Mouse (Mus musculus): ENCODE data around the gene E130308A19Rik. TPM values are rescaled to one million over a fixed set of nuclear protein-coding genes. Genes with fewer than 3 reads are reported as not detected.
"Not testable (repeated sequence)": the region's sequence is repeated elsewhere in the genome, so short reads cannot be mapped to it uniquely, and the experiment has no call there.

E130308A19Rik gene
- total RNA-seq, 2 experiments from 2014 or later = 7.1 TPM

DNA sequence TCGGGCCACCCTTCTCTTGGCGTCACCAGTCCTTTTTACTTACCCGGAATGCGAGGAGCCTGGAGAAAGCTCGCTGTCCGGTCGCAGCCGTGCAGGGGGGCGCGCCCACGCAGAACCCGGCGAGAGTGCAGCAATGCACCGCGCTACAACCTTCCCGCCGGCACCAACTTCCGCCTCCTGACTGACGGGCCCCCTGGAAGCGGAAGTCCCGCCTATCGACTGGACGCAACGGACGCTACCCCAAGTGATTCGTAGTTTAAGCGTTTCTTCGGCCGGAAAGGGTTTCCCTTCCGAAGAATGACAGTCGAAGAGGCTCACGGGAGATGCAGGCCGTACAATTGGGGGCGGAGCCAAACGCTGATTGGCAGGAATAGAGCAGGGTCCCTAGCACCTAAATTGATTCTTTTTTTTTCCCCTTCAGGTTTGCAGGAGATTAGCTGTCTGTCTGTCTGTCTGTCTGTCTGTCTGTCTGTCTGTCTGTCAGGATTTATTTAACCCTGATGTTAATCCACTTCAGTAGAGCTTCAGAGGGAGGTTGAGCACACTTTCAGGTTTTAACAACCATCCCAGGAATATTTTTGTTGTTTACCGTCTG, 157.8 kb downstream of the E130308A19Rik start:
- peak; percentile 97 to 98 for DNase-seq

GRCm38 (mm10) chr4:59785412-59785811, 159.4 kb downstream of the E130308A19Rik start:
- DNase-seq = no peak

GRCm38 (mm10) chr4:59786661-59787060, 160.7 kb downstream of the E130308A19Rik start:
- DNase-seq = peak; percentile 56 to 91

- DNase-seq = no peak
These were observed 161.1 kb downstream of the E130308A19Rik start for GRCm38 (mm10) chr4:59787126-59787525.

DNA sequence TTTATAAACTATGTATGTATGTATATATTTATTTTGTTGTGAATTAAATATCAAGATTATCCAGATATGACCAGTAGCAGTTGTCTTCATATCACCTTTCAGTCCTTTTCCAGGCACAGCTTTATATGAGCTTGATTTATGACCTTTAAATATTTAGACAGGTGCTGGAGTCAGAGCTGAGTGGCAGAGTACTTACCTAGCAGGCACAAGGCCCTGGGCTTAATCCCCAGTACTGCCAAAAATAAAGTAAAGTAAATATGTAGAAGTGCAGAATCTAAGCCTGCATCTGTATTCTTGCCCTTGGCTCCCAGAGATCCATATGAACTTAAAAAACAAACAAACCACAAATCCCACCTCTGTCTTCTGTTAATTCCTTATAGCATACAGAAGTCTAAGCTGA, 163.0 kb downstream of the E130308A19Rik start:
- DNase-seq = no peak

DNA sequence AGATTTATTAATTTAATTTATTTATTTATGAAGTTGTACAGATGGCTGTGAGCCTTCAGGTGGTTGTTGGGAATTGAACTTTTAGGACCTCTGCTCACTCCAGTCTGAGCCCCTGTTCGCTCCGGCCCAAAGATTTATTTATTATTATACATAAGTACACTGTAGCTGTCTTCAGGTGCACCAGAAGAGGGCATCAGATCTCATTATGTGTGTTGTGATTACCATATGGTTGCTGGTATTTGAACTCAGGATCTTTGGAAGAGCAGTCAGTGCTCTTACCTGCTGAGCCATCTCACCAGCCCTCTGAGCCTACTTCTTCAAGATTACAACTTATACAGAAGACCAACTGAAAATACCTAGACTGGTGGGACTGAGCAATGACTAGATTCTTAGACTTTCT, 167.6 kb downstream of the E130308A19Rik start:
- not testable (repeated sequence) for DNase-seq

- no peak for DNase-seq
These were observed 168.1 kb downstream of the E130308A19Rik start for GRCm38 (mm10) chr4:59794116-59794515.

DNA sequence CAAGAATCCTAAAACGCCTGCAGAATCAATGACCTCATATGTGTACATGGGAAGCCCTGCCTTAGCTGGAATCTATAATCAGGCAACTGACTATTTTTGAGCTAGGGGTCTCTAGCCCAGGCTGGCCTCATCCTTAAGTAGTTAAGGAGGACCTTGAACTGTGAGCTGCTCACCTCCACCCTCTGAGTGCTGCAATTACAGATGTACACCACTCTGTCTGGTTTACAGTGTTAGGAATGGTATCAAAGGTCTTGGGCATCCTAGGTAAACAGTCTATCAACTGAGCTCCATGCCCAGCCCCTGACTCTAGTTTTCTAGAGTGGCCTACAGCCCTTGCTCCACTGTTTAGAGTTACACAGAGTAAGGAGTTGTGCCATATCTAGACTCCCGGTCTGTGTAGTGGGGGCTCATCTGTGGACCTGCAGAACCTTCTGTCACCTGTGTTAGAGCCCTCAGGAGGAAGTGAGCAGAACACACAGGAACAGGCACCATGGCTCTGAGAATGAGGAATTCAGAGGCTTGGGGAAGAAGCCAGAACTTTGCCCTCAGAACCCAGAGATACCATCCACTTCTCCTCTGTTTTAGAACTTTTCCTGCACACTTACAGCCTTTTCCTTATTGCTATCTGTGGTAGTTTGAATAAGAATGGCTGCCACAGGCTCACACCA, 169.9 kb downstream of the E130308A19Rik start:
- no peak for DNase-seq

DNA sequence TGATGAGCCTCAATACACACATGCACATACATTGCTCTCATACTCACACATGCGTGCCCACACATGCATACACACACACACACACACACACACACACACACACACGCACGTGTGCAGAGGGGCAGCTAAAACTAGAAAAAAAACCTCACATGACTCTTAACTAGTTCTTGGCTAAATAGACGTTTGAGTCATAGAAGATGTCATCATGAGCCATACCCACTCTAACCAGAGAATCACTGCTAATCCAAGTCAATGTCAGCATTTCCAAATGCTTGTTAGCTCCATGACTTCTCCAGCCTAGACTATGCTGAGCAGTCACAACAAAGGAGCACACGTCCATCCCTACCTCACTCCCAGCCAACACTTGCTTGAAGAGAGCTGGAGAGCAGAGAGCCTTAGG, 174.2 kb downstream of the E130308A19Rik start:
- DNase-seq = no peak

DNA sequence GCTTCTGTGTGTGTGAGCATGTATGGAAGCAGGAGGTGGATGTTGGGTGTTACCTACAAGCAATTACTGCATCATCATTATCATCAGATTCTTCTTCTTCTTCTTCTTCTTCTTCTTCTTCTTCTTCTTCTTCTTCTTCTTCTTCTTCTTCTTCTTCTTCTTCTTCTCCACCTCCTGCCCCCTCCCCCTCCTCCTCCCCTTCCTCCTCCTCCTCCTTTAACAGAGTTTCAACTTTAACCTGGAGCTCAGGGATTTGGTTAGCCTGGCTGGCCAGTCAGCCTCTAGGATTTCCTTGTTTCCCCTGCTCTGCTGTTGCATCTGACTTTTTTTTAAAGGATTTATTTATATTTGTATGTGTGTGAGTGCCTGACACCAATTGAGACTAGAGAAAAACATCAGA, 175.5 kb downstream of the E130308A19Rik start, which contains the start of gene Inip:
Gene Inip, minus strand, starts transcription at position 101 of the 400 bp plus-strand sequence.
- no peak for DNase-seq

DNA sequence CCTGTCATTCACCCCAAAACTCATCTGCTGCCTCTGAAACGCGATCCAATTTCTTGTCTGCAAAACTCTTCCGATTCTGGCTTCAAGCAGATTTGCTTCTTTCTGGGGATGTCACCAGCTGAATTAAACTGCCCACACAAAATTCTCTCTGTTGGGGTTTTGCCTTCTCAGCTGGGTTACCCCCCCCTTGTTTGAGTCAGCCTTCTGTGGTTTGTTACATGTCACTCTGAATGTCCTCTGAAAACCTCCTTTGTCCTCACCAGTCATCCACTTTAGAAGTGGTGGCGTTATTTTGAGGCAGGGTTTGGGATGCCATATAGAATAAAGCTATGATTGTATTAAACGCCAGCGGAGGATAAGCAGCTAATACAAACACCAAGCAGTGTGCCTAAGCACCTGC, 176.1 kb downstream of the E130308A19Rik start:
- no peak for DNase-seq

DNA sequence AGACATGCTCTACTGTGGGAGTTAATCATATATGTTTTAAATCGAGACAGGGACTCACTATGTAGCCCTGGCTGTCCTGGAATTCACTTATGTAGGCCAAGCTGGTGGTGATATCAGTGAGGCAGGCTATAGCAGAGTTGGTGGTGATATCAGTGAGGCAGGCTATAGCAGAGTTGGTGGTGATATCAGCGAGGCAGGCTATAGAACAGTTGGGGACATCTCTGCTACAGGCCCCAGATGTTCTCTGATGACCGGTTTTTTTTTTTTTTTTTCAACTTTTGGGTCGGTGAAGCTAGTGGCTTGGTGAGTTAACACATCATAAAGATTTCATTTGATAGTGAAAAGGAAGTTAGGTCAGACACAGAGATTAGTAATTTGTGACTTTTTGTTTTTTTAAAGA, 176.8 kb downstream of the E130308A19Rik start:
- no peak for DNase-seq

DNA sequence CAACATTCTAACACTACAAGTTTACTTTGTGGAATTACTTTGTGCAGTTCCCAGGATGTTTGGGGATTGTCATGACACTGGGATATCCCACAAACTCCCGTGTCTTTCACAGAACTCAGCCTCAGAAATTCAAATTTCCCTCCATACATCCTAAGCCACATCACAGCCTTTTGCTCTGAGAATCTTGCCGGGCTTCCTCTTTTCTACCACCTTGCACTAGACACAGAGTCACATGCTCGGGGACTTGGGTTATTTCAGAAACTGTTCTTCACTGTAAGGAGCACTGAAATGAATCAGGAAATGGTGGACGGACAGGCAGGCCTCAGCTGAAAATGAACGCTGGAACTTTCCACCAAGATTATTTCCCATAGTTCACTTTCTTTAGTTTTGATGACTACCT, 177.3 kb downstream of the E130308A19Rik start:
- peak in 1 of 2 experiments; percentile 63 for DNase-seq

GRCm38 (mm10) chr4:59804754-59805153, 178.7 kb downstream of the E130308A19Rik start:
- no peak for DNase-seq

GRCm38 (mm10) chr4:59805181-59805967, 179.4 kb downstream of the E130308A19Rik start, which contains the start of gene Snx30:
Gene Snx30 (plus strand): TSS chr4:59805840.
- peak; percentile 92 to 93 for DNase-seq

- peak; percentile 60 to 61 for DNase-seq
These were observed 180.2 kb downstream of the E130308A19Rik start for GRCm38 (mm10) chr4:59805968-59806878.

GRCm38 (mm10) chr4:59806879-59807195, 180.8 kb downstream of the E130308A19Rik start:
- no peak for DNase-seq

DNA sequence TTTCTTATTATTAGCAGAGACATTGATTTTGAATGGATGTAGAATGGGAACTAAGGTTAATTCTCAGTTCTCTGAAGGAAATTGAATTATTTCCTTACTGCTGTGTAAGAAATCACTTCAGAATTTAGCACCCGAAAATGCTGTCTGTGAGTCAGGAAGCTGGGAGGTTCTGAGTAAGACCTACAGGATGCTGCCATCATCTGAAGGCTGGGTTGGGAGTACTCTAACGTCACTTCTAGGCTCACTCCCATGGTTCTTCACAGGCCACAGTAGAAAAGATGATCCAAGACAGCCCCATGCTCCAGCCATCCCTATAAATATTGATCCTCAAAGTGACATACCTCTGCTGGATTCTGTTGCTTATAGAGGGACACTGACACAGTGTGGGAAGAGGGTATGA, 181.5 kb downstream of the E130308A19Rik start:
- no peak for DNase-seq

DNA sequence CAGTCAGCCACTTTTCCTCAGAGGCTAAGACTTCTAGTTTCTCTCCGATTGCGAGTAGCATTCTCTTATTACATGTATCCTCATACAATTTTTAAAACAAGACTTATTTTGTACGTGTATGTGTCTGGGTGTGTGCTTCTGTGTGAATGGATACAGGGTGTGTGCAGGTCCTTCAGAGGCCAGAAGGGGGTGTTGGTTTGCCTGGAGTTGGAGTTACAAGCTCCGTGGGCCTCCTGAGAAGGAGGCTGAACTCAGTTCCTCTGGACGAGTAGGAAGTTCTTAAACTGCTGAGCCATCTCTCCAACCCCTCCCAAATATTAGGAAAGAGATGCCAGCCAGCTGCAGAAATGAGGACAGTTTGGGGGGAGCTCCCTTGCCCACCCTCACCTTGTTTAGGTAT, 182.4 kb downstream of the E130308A19Rik start:
- DNase-seq = peak in 1 of 2 experiments; percentile 47

Measured in heart, adult 18-20 months (tissue).